Mouse (Mus musculus): ENCODE data around the gene Gm20388. TPM values are rescaled to one million over a fixed set of nuclear protein-coding genes. Genes with fewer than 3 reads are reported as not detected.

Gene Gm20388
- polyA plus RNA-seq, 1 experiment from 2014 or later: 8.3 TPM

GRCm38 (mm10) chr8:121782493-121782892 is 1871.9 kb downstream of the Gm20388 start:
- Histone ChIP-seq H3K4me1 (replicated peaks; ENCODE audit: control insufficient read depth, insufficient read depth, low read length) (no peaks in the 10 kb centered on the region), H3K4me3 (ENCODE audit: low read depth, low read length) (no peak overlapping the region), H3K27ac (ENCODE audit: low read depth) (no peak overlapping the region), H3K27me3 (replicated peaks; ENCODE audit: control insufficient read depth, insufficient read depth, low read length) (no peaks in the 10 kb centered on the region), H3K4me2 (ENCODE audit: low read length) (no peak overlapping the region), H3K9ac (ENCODE audit: low read length) (no peak overlapping the region), H3K36me3 (ENCODE audit: control insufficient read depth, insufficient read depth, low read length) (no peaks in the 10 kb centered on the region), H3K9me3 (ENCODE audit: control insufficient read depth, low read length) (no peaks in the 10 kb centered on the region)
- DNase-seq (ENCODE audit: low spot score) (no peak), ATAC-seq (replicated peaks; ENCODE audit: low FRiP score, low TSS enrichment, low read depth) (no peak)
- 69% methylated on average over 5 of the region's 5 CpGs for WGBS

DNA sequence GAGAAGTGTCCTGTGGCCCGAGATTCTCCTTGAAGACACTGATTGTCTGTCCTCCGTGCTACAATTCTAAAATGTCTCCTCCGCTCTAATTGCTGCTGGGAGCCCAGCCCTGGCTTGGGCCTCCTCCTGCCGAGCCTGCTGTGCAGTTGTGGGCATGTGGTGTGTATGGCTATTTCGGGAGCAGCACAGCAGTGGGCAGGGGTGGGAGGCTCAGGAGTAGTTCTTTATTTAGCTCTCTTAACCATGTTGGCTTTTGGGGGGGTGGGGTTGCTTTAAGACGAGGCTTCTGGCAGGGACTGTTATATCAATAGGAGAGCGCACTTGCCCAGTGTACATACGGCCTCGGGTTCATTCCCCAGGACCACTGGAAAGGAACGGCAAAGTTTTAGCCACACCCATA is 1875.9 kb downstream of the Gm20388 start:
- ATAC-seq (replicated peaks; ENCODE audit: low FRiP score, low TSS enrichment, low read depth) (no peak), DNase-seq (ENCODE audit: low spot score) (no peak)
- Histone ChIP-seq H3K27ac (ENCODE audit: low read depth) (no peak overlapping the region), H3K4me3 (ENCODE audit: low read depth, low read length) (no peak overlapping the region), H3K4me1 (replicated peaks; ENCODE audit: control insufficient read depth, insufficient read depth, low read length) (no peaks in the 10 kb centered on the region), H3K36me3 (ENCODE audit: control insufficient read depth, insufficient read depth, low read length) (no peaks in the 10 kb centered on the region), H3K27me3 (replicated peaks; ENCODE audit: control insufficient read depth, insufficient read depth, low read length) (no peaks in the 10 kb centered on the region), H3K9ac (ENCODE audit: low read length) (no peak overlapping the region), H3K4me2 (ENCODE audit: low read length) (no peak overlapping the region), H3K9me3 (ENCODE audit: control insufficient read depth, low read length) (no peaks in the 10 kb centered on the region)
- 53% methylated on average over 10 of the region's 10 CpGs for WGBS

- WGBS: 80% methylated on average over 8 of the region's 8 CpGs
- Histone ChIP-seq H3K4me3 (ENCODE audit: low read depth, low read length) (no peak overlapping the region), H3K4me2 (ENCODE audit: low read length) (no peak overlapping the region), H3K4me1 (replicated peaks; ENCODE audit: control insufficient read depth, insufficient read depth, low read length) (no peaks in the 10 kb centered on the region; the same call in 1 of the 2 replicates), H3K27me3 (replicated peaks; ENCODE audit: control insufficient read depth, insufficient read depth, low read length) (no peaks in the 10 kb centered on the region), H3K9me3 (ENCODE audit: control insufficient read depth, low read length) (no peaks in the 10 kb centered on the region), H3K9ac (ENCODE audit: low read length) (no peak overlapping the region), H3K36me3 (ENCODE audit: control insufficient read depth, insufficient read depth, low read length) (no peaks in the 10 kb centered on the region), H3K27ac (ENCODE audit: low read depth) (no peak overlapping the region)
- DNase-seq (ENCODE audit: low spot score) (no peak), ATAC-seq (replicated peaks; ENCODE audit: low FRiP score, low TSS enrichment, low read depth) (no peak)
Measured at GRCm38 (mm10) chr8:121788786-121789185, 1878.1 kb downstream of the Gm20388 start.

DNA sequence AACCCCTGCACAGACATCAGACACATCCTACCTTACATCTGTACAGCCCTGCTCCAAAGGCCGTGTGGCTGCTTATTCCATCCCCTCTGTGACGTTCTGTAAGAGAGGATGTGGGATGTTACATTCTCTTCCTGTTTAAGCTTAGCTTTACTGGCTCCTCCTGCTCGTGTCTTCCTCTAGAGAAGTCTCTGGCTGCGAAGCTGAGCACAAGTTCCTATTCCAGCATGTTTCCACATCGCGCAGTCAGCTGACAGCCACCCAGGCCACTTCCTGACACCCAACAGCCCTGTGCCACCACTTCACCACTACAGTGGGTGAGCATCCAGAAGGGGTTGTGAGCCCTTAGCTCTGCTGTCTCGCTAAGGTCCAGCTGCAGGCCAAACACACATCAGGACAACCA is 1881.5 kb downstream of the Gm20388 start:
- ATAC-seq (replicated peaks; ENCODE audit: low FRiP score, low TSS enrichment, low read depth) (no peak), DNase-seq (ENCODE audit: low spot score) (no peak)
- Histone ChIP-seq H3K36me3 (ENCODE audit: control insufficient read depth, insufficient read depth, low read length) (peaks cover 25% of the 10 kb centered on the region), H3K4me1 (replicated peaks; ENCODE audit: control insufficient read depth, insufficient read depth, low read length) (no peaks in the 10 kb centered on the region; the same call in 1 of the 2 replicates), H3K4me2 (ENCODE audit: low read length) (no peak overlapping the region), H3K9ac (ENCODE audit: low read length) (no peak overlapping the region), H3K27ac (ENCODE audit: low read depth) (no peak overlapping the region), H3K4me3 (ENCODE audit: low read depth, low read length) (no peak overlapping the region), H3K27me3 (replicated peaks; ENCODE audit: control insufficient read depth, insufficient read depth, low read length) (no peaks in the 10 kb centered on the region), H3K9me3 (ENCODE audit: control insufficient read depth, low read length) (no peaks in the 10 kb centered on the region)
- WGBS: 61% methylated on average over 7 of the region's 7 CpGs

GRCm38 (mm10) chr8:121792627-121793026 is 1882.0 kb downstream of the Gm20388 start:
- 45% methylated on average over 4 of the region's 4 CpGs for WGBS
- ATAC-seq (replicated peaks; ENCODE audit: low FRiP score, low TSS enrichment, low read depth): no peak
- H3K27ac ChIP-seq (ENCODE audit: low read depth): no peak overlapping the region
- H3K27me3 ChIP-seq (replicated peaks; ENCODE audit: control insufficient read depth, insufficient read depth, low read length): no peaks in the 10 kb centered on the region
- H3K4me1 ChIP-seq (replicated peaks; ENCODE audit: control insufficient read depth, insufficient read depth, low read length): no peaks in the 10 kb centered on the region; the same call in 1 of the 2 replicates
- H3K4me2 ChIP-seq (ENCODE audit: low read length): no peak overlapping the region
- no peak overlapping the region for H3K4me3 ChIP-seq (ENCODE audit: low read depth, low read length)
- no peak for DNase-seq (ENCODE audit: low spot score)
- H3K9ac ChIP-seq (ENCODE audit: low read length): no peak overlapping the region
- no peaks in the 10 kb centered on the region for H3K9me3 ChIP-seq (ENCODE audit: control insufficient read depth, low read length)
- H3K36me3 ChIP-seq (ENCODE audit: control insufficient read depth, insufficient read depth, low read length): peaks cover 28% of the 10 kb centered on the region

DNA sequence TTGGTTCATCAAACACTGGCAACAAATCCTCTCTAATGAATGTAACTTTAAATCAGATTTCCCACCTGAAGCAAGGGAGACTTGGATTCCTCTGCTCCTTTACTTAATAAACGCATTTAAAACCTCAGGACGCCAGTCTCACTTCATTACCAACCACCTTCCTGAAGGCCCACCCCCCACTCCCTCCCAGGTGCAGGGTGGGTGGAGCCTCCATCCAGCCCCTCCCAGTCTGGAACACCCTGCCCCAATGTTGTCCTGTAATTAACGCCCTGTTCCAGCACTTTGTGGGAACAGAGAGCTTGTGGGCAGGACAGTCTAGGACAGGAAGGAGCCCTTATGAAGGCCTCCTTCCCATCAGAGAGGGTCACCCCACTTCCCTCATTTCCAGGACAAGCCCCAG is 1883.5 kb downstream of the Gm20388 start:
- DNase-seq (ENCODE audit: low spot score) (no peak), ATAC-seq (replicated peaks; ENCODE audit: low FRiP score, low TSS enrichment, low read depth) (no peak)
- H3K27me3 ChIP-seq (replicated peaks; ENCODE audit: control insufficient read depth, insufficient read depth, low read length): no peaks in the 10 kb centered on the region
- no peak overlapping the region for H3K4me3 ChIP-seq (ENCODE audit: low read depth, low read length)
- H3K36me3 ChIP-seq (ENCODE audit: control insufficient read depth, insufficient read depth, low read length): peaks cover 42% of the 10 kb centered on the region
- WGBS: 49% methylated on average over 3 of the region's 3 CpGs
- no peak overlapping the region for H3K27ac ChIP-seq (ENCODE audit: low read depth)
- H3K4me2 ChIP-seq (ENCODE audit: low read length): no peak overlapping the region
- no peak overlapping the region for H3K9ac ChIP-seq (ENCODE audit: low read length)
- H3K9me3 ChIP-seq (ENCODE audit: control insufficient read depth, low read length): no peaks in the 10 kb centered on the region
- H3K4me1 ChIP-seq (replicated peaks; ENCODE audit: control insufficient read depth, insufficient read depth, low read length): no peaks in the 10 kb centered on the region; the same call in 1 of the 2 replicates

GRCm38 (mm10) chr8:121795461-121795860 is 1884.8 kb downstream of the Gm20388 start:
- no peak for DNase-seq (ENCODE audit: low spot score)
- H3K36me3 ChIP-seq (ENCODE audit: control insufficient read depth, insufficient read depth, low read length): peaks cover 48% of the 10 kb centered on the region

GRCm38 (mm10) chr8:121796406-121796805 is 1885.8 kb downstream of the Gm20388 start:
- no peak for DNase-seq (ENCODE audit: low spot score)
- Histone ChIP-seq H3K4me3 (ENCODE audit: low read depth, low read length) (no peak overlapping the region), H3K27ac (ENCODE audit: low read depth) (no peak overlapping the region), H3K9me3 (ENCODE audit: control insufficient read depth, low read length) (no peaks in the 10 kb centered on the region), H3K9ac (ENCODE audit: low read length) (no peak overlapping the region), H3K36me3 (ENCODE audit: control insufficient read depth, insufficient read depth, low read length) (peaks cover 58% of the 10 kb centered on the region), H3K27me3 (replicated peaks; ENCODE audit: control insufficient read depth, insufficient read depth, low read length) (no peaks in the 10 kb centered on the region), H3K4me1 (replicated peaks; ENCODE audit: control insufficient read depth, insufficient read depth, low read length) (no peaks in the 10 kb centered on the region; the same call in 1 of the 2 replicates), H3K4me2 (ENCODE audit: low read length) (no peak overlapping the region)
- 93% methylated on average over 11 of the region's 11 CpGs for WGBS
- no peak for ATAC-seq (replicated peaks; ENCODE audit: low FRiP score, low TSS enrichment, low read depth)

More at GRCm38 (mm10) chr8:121795461-121795860, 1884.8 kb downstream of the Gm20388 start:
- Histone ChIP-seq H3K4me3 (ENCODE audit: low read depth, low read length) (no peak overlapping the region), H3K9me3 (ENCODE audit: control insufficient read depth, low read length) (no peaks in the 10 kb centered on the region), H3K27me3 (replicated peaks; ENCODE audit: control insufficient read depth, insufficient read depth, low read length) (no peaks in the 10 kb centered on the region), H3K4me2 (ENCODE audit: low read length) (no peak overlapping the region), H3K9ac (ENCODE audit: low read length) (no peak overlapping the region), H3K4me1 (replicated peaks; ENCODE audit: control insufficient read depth, insufficient read depth, low read length) (no peaks in the 10 kb centered on the region; the same call in 1 of the 2 replicates), H3K27ac (ENCODE audit: low read depth) (no peak overlapping the region)
- WGBS: 88% methylated on average over 8 of the region's 8 CpGs
- no peak for ATAC-seq (replicated peaks; ENCODE audit: low FRiP score, low TSS enrichment, low read depth)

GRCm38 (mm10) chr8:121798401-121798800 is 1887.8 kb downstream of the Gm20388 start:
- Histone ChIP-seq H3K4me3 (ENCODE audit: low read depth, low read length) (no peak overlapping the region), H3K27me3 (replicated peaks; ENCODE audit: control insufficient read depth, insufficient read depth, low read length) (no peaks in the 10 kb centered on the region), H3K27ac (ENCODE audit: low read depth) (no peak overlapping the region), H3K9ac (ENCODE audit: low read length) (no peak overlapping the region), H3K9me3 (ENCODE audit: control insufficient read depth, low read length) (no peaks in the 10 kb centered on the region), H3K4me2 (ENCODE audit: low read length) (no peak overlapping the region), H3K36me3 (ENCODE audit: control insufficient read depth, insufficient read depth, low read length) (peaks cover 61% of the 10 kb centered on the region), H3K4me1 (replicated peaks; ENCODE audit: control insufficient read depth, insufficient read depth, low read length) (no peaks in the 10 kb centered on the region)
- DNase-seq (ENCODE audit: low spot score) (no peak), ATAC-seq (replicated peaks; ENCODE audit: low FRiP score, low TSS enrichment, low read depth) (no peak)
- 82% methylated on average over 6 of the region's 6 CpGs for WGBS
